Mouse (Mus musculus): ENCODE data around the gene Calm3.

DNA sequence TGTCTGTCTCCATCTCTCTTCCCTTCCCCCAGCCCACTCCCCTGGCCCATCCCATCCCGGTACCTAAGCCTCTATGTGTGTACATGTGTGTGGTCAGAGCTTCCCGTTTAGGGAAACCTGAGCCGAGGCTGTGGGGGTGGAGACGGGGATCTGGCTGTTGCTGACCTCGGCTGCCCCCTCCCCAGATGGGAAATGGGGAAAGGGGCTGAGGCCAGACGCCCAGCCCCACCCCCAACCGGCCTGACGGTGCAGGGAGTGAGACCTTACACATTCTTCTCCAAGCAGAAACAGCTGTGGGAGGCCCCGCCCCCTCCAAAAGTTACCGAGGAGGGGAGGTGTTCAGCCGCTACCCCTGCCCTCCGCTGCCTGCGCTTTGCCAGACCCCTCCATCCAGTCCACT is 47.3 kb downstream of the Calm3 start:
- TF ChIP-seq EP300 (IDR thresholded peaks at IDR 0.05; ENCODE audit: low read depth) (no peak), CTCF (IDR thresholded peaks at IDR 0.05; ENCODE audit: low read depth) (no peak)
